Mouse (Mus musculus) left cerebral cortex, postnatal 14 days (tissue): ENCODE measurements at regions not wholly inside any gene's neighbourhood (a gene's known extent, or its start where the extent isn't known, plus 50 kb on each side); places are given as distances from the start of the nearest gene placed in this dataset.
"Not testable (repeated sequence)": the region's sequence is repeated elsewhere in the genome, so short reads cannot be mapped to it uniquely, and the experiment has no call there.

Experiments used
- DNase-seq, 2 experiments: peaks; one replicate each; pipeline ENCODE4 v3.0.0; 2021 to 2022; ENCODE audit warnings: low spot score in 2 of 2, mixed read lengths in 1 of 2
- intact Hi-C: fragments of 180-260 bp; cut with DNase I; formaldehyde crosslinking; loops from one replicate; pipeline ENCODE4 v1.15.1; 2025
- microRNA-seq, 2 experiments: library from miRNA; unstranded; fragments of <30 nt; microRNA quantifications; one replicate each; pipeline ENCODE4 v1.2.0; 2022

DNA sequence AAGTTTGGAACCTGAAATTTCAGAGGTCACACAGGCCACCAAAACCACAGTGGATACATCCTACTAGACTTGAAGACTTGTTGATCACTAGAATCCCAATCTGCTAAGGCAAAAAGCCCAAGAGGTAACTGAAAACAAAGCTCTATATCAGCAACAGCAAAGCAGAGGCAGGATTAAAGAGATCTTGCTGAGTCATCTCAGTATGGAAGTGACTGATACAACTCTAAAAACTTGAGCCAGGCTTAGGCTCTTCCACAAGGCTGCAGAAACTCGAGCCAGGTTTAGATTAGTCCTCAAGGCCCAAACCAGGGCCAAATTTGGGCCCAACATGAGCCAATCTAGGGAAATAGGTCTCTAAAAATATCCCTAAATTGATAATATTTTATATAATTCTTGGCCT is 56.2 kb downstream of the Speer3 start:
- intact Hi-C loops: no loop called here
- no peak for DNase-seq

DNA sequence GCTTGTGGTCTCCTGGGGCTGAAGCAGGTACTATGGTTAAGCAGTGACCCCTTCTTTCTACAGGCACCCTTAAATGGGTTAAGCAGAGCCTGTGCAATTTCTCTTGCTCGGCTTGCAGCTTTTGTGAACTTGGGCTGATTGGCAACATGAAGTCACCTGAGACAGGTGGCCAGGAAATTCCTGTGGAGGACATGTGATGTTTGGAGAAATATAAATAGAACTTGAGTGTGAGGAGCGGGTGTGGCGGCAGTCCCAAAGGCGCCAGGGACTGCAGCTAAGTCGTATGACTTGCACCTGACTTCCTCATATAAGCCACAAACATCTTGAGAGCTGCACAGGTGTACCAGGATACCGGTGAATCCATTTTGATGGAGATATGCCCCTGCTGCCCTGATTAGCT is 88.8 kb downstream of the Speer3 start:
- not testable (repeated sequence) for DNase-seq
- intact Hi-C loops: loop anchor here (10.0 kb wide), 1 partner anchor 45 kb away; no protein-coding TSS in a partner anchor

DNA sequence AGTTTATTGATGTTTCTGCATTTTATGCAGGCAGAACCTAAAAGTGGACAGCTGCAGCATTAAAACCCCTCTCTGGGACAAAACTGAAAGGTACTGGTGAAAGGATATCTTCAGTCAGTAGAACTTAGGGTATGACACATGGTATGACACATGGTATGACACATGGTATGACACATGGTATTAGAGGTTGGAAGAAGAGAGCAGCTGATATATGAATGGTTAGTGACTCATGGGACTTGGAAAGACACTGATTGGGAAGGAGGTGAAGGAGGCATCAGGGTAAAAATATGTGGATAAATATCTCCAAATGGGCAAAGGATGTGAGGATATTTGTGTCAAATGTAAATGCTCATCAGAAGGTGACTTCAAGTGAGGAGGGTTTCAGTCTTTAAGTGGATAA is 97.0 kb downstream of the Speer3 start:
- intact Hi-C loops: loop anchor here (10.0 kb wide), 1 partner anchor 54 kb away; no protein-coding TSS in a partner anchor
- DNase-seq: no peak

GRCm38 (mm10) chr5:13908257-13908656 is 116.8 kb upstream of the Sema3e start:
- DNase-seq: no peak
- intact Hi-C loops: no loop called here

GRCm38 (mm10) chr5:13917355-13917754 is 107.7 kb upstream of the Sema3e start:
- DNase-seq: no peak
- intact Hi-C loops: no loop called here

DNA sequence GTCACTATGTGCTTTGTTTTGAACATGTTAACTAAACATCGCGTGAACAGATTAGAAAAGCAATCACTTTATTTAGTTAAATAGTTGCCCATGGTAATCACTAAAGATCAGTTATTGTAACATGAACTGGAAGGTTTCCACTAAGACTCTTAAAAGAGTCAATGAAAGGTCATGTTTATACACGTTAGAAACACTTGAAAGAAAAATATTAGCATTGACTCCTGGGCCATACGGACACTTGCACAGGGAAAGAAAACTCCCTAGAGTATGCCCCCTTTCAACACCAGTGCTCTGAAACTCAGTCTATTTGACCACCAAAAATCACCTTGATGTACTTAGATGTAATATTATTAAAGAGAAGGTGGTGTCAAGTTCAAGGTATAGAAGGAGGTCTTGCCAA is 102.8 kb upstream of the Sema3e start:
- intact Hi-C loops: no loop called here

DNA sequence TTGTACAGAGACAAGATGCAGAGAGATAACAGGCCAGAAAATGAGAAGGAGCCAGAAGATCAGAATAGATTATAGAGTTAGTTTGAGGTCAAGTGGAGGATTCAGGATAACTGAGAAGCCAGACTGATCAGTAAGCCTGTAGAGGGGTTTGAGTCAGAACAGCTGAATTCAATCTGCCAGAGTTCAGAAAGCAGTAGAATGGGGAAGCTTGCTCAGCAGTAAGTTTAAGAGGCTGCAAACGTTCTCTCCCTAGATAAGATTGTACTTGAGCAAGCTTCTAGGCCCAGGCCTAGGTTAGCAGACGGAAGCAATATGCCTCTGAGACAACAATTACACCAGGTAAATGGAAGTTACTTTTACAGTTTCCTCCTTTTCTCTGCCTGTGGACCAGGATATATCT is 94.1 kb upstream of the Sema3e start:
- DNase-seq: no peak

More for the DNA sequence above, 102.8 kb upstream of the Sema3e start:
- no peak for DNase-seq

GRCm38 (mm10) chr5:13951346-13951745 is 73.7 kb upstream of the Sema3e start:
- intact Hi-C loops: no loop called here

More for the DNA sequence above, 94.1 kb upstream of the Sema3e start:
- intact Hi-C loops: no loop called here

DNA sequence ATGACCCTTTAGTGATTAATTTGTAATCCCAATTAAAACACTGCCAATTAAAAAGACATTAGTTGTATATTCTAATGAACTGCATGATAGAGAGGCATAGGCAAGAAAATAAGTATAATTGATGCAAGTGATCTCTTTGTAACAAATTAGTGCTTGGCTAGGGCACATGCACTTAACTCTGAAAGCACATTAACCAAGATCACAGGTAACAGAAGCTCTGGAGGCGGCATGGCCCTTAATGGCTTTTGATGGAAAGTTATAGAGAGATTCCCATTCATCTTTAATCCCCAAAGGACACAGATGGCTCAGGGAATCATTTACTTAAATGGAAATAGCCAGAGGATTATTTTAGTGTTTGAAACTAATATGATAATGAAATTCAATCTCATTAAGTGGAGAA is 69.5 kb upstream of the Sema3e start:
- intact Hi-C loops: no loop called here

More at GRCm38 (mm10) chr5:13951346-13951745, 73.7 kb upstream of the Sema3e start:
- DNase-seq: no peak

GRCm38 (mm10) chr5:13959575-13959974 is 65.5 kb upstream of the Sema3e start:
- intact Hi-C loops: no loop called here
- no peak for DNase-seq

More for the DNA sequence above, 69.5 kb upstream of the Sema3e start:
- DNase-seq: no peak

DNA sequence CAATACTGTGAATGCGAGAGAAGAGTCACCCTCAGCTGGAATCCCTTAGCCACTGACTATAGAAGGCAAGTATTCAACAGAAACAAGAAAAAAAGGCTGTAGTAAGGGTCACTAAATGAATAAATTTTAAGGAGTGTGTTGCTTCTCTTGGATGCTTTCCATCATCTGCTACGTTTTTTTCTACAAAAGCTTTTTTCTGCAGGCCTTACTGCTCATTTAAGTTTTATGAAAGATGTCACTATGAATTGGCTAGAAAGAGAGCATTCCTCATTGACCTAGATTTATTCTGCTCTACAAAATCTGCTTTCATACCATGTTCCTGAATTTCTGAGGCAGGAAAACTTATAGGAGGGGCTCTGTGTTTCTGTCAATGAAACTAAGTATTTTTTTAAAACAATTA is 59.2 kb upstream of the Sema3e start:
- DNase-seq: no peak
- intact Hi-C loops: no loop called here

DNA sequence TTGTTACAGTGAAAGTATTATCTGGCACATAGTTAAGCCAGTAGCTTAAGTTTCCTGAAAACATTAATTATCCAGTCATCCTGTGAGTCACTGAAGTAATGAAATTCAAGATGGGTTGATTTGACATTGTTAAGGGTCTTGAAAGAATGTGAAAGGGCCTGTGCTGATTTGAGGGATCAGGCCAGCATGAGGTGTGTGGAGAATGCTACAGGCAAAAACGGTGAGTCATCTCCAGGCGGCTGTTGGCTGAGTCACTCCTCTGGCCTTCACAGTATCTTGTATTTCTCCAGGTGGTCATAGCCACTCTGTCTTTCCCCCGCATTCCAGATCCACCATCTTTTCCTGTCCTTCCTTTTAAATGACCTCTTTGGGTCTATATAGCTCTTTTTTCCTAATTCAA is 50.4 kb upstream of the Sema3e start:
- intact Hi-C loops: no loop called here
- DNase-seq: no peak

Small RNAs in the stretch of these regions (microRNA-seq; reads per million reads assigned to microRNA genes)
- 0 reads per million in 2 experiments for gene Gm24054
